Mouse (Mus musculus) E14TG2a.4 (cell line): ENCODE results near the gene Gm20518.

Experiments used
- CTCF ChIP-seq: conservative IDR thresholded peaks from 2 replicates; pipeline ENCODE4 v1.5.1; 2014; ENCODE audit warnings: low read length
- NANOG ChIP-seq: IDR thresholded peaks from 2 replicates; pipeline ENCODE4 v1.6.1; 2014; ENCODE audit warnings: borderline replicate concordance, low read length, mixed read lengths

GRCm38 (mm10) chr16:17890342-17890727 is 1.1 kb downstream of the Gm20518 start:
- TF ChIP-seq CTCF (no peak), NANOG (no peak)
